Mouse (Mus musculus) adrenal gland, adult 2 months (tissue): Measurements from ENCODE around the gene Alox5ap. TPM values are rescaled to one million over a fixed set of nuclear protein-coding genes. Genes with fewer than 3 reads are reported as not detected.

Source experiments
- microRNA-seq, 2 experiments: library from miRNA; unstranded; fragments of <30 nt; microRNA quantifications; one replicate each; pipeline ENCODE4 v1.2.0; 2021
- polyA plus RNA-seq: library from polyadenylated mRNA; depleted of rRNA; stranded (reverse); fragments of >200 nt; gene quantifications from 2 replicates; pipeline ENCODE4 v1.2.3, GENCODE M21; 2012; rRNA removed
- total RNA-seq, 2 experiments: library from RNA; stranded (reverse); gene quantifications; 2 replicates each; pipeline ENCODE4 v1.2.3; 2021

Alox5ap gene
- total and polyA plus RNA-seq, 3 experiments = 9.0 to 27.0 (median 22.8) TPM

Small RNA genes within 50 kb of the gene (microRNA-seq; reads per million reads assigned to microRNA genes)
- 0 reads per million in 2 experiments for gene Gm24105

Other genes starting within 250 kb of the Alox5ap start
- 10 to 100 TPM; 28.5 to 40.7 TPM for gene Uspl1, start 80.4 kb upstream of the Alox5ap start, total RNA-seq
- 3.2 and 4.2 TPM in 2 replicates for gene Uspl1, start 80.4 kb upstream of the Alox5ap start, polyA plus RNA-seq
- 100 to 1,000 TPM; 128 to 135 TPM for gene Hmgb1, start 80.3 kb upstream of the Alox5ap start, total RNA-seq
- 5.1 and 7.5 TPM in 2 replicates for gene Hmgb1, start 80.3 kb upstream of the Alox5ap start, polyA plus RNA-seq
- 1 to 10 TPM; 3.4 to 8.8 TPM for gene Medag, start 147.0 kb downstream of the Alox5ap start, total RNA-seq
- gene Medag, start 147.0 kb downstream of the Alox5ap start, polyA plus RNA-seq = 4.1 and 4.6 TPM in 2 replicates
- gene Tex26, start 174.9 kb downstream of the Alox5ap start, total RNA-seq = under 1 TPM in 1 of 2 experiments, not detected in 1; 0.31 TPM
- gene Tex26, start 174.9 kb downstream of the Alox5ap start, polyA plus RNA-seq = not detected in 2 replicates